Mouse (Mus musculus) cerebellum, adult 2 months (tissue): Measurements from ENCODE around the gene Borcs6.

Experiments used
- CTCF ChIP-seq: fragments of 200-500 bp; IDR thresholded peaks from 2 replicates; pipeline ENCODE4 v1.5.1; 2011; ENCODE audit warnings: low read depth, mild to moderate bottlenecking, control low read depth, low read length, moderate library complexity, borderline replicate concordance; ENCODE audit not compliant: insufficient read depth
- POLR2A ChIP-seq: fragments of 200-500 bp; IDR thresholded peaks from 2 replicates; pipeline ENCODE4 v1.6.1; 2011; ENCODE audit warnings: low read length, control low read depth, borderline replicate concordance; ENCODE audit not compliant: insufficient read depth

DNA sequence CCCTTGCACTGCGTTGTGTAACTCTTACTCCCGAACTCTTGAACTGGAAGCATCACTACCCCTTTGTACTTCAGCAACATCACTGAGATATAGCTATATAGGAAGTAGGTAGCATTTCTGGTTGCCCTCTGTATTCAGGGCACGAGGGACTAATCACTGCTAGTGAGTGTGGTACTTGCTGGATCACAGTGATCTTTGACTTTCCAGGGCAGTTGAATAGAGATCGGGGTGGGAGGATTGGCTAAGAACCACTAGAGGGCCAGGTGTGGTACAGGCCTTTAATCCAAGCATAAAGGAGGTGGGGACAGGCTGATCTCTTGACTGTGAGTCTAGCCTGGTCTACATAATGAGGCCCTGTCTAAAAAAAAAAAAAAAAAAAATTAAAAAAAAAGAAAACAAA lies 33.4 kb downstream of the Borcs6 start:
- TF ChIP-seq POLR2A: no peak; the same call in 1 of the 2 replicates
- TF ChIP-seq CTCF: no peak
